Mouse (Mus musculus) megakaryocyte, embryonic 14.5 days (primary cell): ENCODE results near the gene Bmx.

Source experiments
- FLI1 ChIP-seq: IDR thresholded peaks from 2 replicates; pipeline ENCODE4 v1.6.1; 2012; ENCODE audit warnings: low read length, inconsistent platforms, mixed read lengths
- GATA1 ChIP-seq: IDR thresholded peaks from 3 replicates; pipeline ENCODE4 v1.6.1; 2012; ENCODE audit warnings: mixed read lengths, low read length, inconsistent platforms, borderline replicate concordance

GRCm38 (mm10) chrX:164280918-164281647, 23.1 kb upstream of the Bmx start:
- TF ChIP-seq GATA1 (no peak), FLI1 (no peak)
